Mouse (Mus musculus): Measurements from ENCODE around the gene Vrtn. TPM values are rescaled to one million over a fixed set of nuclear protein-coding genes. Genes with fewer than 3 reads are reported as not detected.

The Vrtn gene
- not detected in 2 replicates for polyA plus RNA-seq (2015; fragmentation: Nextera tagmentation; extraction: Ambion mirVana)

DNA sequence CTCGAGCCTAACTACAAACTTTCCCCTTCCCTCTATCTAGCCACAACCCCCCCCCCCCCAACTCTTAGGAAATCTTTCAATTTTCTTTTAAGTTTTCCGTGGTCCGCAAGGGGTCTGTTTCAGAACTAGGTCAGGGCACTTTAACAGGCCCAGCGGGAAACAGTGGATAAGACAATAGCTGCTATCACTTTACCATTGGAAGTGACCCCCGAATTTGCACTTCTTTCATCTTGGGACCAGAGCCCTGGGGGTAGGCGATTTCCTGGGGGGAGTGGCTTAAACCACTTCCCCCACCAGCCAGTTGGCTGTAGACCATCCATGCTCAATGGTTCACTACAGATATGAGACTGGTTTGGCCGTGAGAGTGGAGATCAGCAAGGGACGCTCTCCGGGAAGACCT, at the start of gene Vrtn:
Vrtn (plus strand) TSS at position 366 of the 400 bp plus-strand sequence.

DNA sequence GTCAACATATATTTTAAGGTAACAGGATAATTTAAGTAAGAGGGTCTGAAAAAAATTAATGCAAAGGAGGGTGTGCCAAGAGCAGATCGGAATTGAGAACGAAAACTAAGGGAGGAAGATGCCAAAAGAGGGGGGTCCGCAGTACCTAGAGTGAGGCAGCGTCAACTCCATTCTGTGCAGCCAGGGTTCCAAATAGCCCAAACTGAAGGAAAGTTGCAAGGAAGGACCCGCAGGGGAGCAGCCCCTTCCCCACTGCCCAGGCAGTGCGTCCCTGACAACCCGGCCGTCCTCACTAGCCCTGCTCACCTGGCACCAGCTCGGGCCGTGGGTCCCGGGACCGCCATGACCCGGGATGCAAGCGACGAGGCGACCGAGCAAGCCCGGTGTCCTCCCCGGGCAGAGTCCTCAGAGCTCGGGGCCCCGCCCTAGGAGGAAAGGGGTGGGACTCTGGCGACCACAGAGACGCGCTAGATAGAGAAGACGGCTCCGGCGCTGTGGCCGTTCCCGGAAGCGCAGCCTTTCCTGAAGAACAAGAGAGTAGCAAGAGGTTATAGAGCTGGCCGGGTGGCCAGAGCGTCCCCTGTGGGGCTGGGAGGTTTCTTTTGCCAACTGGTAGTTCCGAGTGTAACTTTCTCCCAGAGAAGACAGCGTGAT, 23.7 kb upstream of the Vrtn start, which contains the start of gene Abcd4:
Abcd4 (minus strand) TSS at position 437 of the 654 bp plus-strand sequence.

GRCm38 (mm10) chr12:84698319-84699081, 57.7 kb downstream of the Vrtn start, which contains the start of gene Syndig1l:
Gene Syndig1l (minus strand): TSS chr12:84698831.

Other genes with a start within 250 kb of the Vrtn start
- 15.6 and 34.5 TPM in 2 replicates for gene Entpd5, start 232.0 kb upstream of the Vrtn start, polyA plus RNA-seq (2015; fragmentation: Nextera tagmentation; extraction: Ambion mirVana)
- 1.3 TPM in 2 replicates for gene Bbof1, start 231.9 kb upstream of the Vrtn start, polyA plus RNA-seq (2015; fragmentation: Nextera tagmentation; extraction: Ambion mirVana)
- 28.1 and 33.9 TPM in 2 replicates for gene Rnf113a2, start 223.8 kb upstream of the Vrtn start, polyA plus RNA-seq (2015; fragmentation: Nextera tagmentation; extraction: Ambion mirVana)
- gene Aldh6a1, start 190.0 kb upstream of the Vrtn start, polyA plus RNA-seq (2015; fragmentation: Nextera tagmentation; extraction: Ambion mirVana) = 49.1 and 91.4 TPM in 2 replicates
- 12.6 and 15.1 TPM in 2 replicates for gene Lin52, start 189.6 kb upstream of the Vrtn start, polyA plus RNA-seq (2015; fragmentation: Nextera tagmentation; extraction: Ambion mirVana)
- gene Vsx2, start 71.3 kb upstream of the Vrtn start, polyA plus RNA-seq (2015; fragmentation: Nextera tagmentation; extraction: Ambion mirVana) = not detected in 2 replicates
- 9.9 and 12.2 TPM in 2 replicates for gene Abcd4, start 23.6 kb upstream of the Vrtn start, polyA plus RNA-seq (2015; fragmentation: Nextera tagmentation; extraction: Ambion mirVana)
- 0.17 TPM in 1 of 2 replicates, not detected in the other for gene Syndig1l, start 57.8 kb downstream of the Vrtn start, polyA plus RNA-seq (2015; fragmentation: Nextera tagmentation; extraction: Ambion mirVana)
- gene Npc2, start 132.1 kb downstream of the Vrtn start, polyA plus RNA-seq (2015; fragmentation: Nextera tagmentation; extraction: Ambion mirVana) = 66.6 and 68.5 TPM in 2 replicates
- gene Isca2, start 132.2 kb downstream of the Vrtn start, polyA plus RNA-seq (2015; fragmentation: Nextera tagmentation; extraction: Ambion mirVana) = 159 and 164 TPM in 2 replicates
- 1.9 and 2.2 TPM in 2 replicates for gene Ltbp2, start 235.5 kb downstream of the Vrtn start, polyA plus RNA-seq (2015; fragmentation: Nextera tagmentation; extraction: Ambion mirVana)

Measured in adrenal gland, postnatal 0 days (tissue).